Mouse (Mus musculus) CH12F3 (cell line): ENCODE results near the gene Evx1.

Experiments used
- in situ Hi-C: fragments of 300-500 bp; cut with MboI; formaldehyde crosslinking; loops from 2 replicates; pipeline ENCODE4 v1.14.3; 2020; ENCODE audit warnings: low sequenced_read_pairs

The Evx1 gene

DNA sequence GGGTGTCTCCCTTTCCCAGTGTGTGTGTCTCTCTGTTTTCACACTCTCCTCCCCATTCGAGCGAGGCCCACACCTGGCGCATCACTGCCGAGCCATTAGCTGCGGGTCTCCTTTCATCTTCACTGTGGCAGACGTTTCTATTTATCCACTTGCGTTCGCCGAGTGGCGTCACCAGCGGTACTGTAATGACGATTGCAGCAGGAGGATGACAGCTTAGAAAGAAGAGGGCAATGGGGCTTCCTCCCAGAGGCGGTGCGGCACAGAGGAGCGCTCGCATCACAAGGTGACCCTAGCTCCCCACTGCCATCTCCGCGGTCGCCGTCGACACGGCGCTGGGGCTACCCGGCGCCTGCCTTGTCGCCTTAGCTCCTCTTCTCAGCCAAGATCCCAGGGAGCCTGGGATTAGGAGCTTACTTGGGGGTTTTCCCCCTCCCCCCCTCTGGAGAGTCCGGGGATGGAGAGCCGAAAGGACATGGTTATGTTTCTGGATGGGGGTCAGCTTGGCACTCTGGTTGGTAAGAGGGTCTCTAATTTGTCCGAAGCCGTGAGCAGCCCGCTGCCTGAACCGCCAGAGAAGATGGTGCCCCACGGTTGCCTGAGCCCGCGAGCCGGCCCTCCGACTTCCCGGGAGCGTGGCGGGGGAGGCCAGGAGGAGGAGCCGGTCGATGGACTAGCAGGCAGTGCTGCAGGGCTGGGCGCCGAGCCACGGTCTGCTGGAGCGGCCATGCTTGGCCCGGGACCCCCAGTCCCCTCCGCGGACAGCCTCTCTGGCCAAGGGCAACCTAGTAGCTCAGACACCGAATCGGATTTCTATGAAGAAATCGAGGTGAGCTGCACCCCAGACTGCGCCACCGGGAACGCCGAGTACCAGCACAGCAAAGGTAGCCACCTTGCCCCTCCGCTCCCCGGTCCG lies at the start of gene Evx1:
Evx1 (plus strand) TSS at position 108 of the 913 bp plus-strand sequence.
- in situ Hi-C loops, result no loop called here

DNA sequence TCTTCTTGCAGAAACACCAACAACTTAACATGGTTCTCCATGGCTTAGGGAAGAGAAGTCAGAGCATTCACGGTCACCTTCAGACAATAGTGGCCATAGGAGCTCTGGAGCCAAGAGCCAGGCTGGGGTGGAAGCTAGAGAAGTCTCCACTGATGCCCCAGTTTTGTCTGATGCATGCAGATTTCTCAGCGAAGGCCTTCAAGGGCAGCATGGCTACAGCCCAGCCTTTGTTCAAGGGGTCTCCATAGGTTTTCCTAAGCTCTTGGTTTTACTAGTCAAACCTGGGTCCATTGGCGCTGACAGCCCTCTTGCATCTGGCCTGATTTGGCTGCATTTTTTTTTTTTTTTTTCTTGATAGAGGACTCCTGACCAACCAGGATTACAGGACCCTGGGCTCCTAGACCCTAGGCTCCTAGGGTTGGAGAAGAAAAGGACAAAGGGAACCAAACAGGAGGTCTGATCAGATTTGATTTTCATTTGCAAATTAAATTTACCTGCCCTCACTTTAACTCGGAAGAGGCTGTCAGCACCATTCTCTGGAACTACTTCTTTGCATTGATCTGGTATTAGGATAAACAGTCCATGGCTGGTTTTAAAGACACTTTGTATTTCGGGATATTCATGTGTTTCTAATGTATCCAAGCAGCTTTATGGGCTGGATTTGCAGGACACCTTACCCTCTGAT lies 49.0 kb upstream of the Evx1 start:
- in situ Hi-C loops, result loop anchor here (25.0 kb wide), 2 partner anchors 573 to 648 kb away; no protein-coding TSS in a partner anchor

DNA sequence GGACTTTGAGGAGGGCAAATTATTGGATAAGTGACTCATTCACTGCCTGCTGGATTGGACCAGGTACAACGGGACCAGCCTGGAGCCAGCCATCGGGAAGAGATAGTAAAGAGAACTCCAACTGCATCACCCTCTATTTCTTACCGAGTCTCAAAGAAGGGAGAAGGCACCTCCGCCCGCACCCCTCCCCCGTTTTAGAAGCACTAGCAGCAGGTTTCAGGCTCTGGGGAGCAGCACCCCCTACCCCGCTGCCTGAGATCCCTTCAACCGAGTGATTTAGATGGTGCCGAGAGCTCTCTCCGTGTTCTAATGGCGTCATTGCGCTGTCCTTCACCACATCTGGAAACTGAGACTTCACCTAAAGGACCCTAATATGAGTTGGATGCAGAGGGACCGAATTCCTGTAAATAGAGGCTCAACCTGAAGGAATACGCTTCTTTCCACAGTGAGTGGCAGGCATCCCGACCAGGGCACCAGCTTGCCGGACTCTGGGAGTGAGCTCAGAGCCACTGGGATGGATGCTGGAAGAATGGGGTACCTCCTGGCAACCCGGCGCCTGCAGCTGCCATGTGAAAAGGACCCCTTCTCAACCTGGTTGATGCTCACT lies 47.9 kb upstream of the Evx1 start:
- in situ Hi-C loops, result loop anchor here (25.0 kb wide), 2 partner anchors 572 to 647 kb away; no protein-coding TSS in a partner anchor

GRCm38 (mm10) chr6:52265913-52266665 lies 47.2 kb upstream of the Evx1 start:
- in situ Hi-C loops, result loop anchor here (25.0 kb wide), 2 partner anchors 571 to 646 kb away; no protein-coding TSS in a partner anchor

- in situ Hi-C loops, result loop anchor here (25.0 kb wide), 2 partner anchors 571 to 646 kb away; no protein-coding TSS in a partner anchor
These were observed 46.7 kb upstream of the Evx1 start for GRCm38 (mm10) chr6:52266666-52266985.

DNA sequence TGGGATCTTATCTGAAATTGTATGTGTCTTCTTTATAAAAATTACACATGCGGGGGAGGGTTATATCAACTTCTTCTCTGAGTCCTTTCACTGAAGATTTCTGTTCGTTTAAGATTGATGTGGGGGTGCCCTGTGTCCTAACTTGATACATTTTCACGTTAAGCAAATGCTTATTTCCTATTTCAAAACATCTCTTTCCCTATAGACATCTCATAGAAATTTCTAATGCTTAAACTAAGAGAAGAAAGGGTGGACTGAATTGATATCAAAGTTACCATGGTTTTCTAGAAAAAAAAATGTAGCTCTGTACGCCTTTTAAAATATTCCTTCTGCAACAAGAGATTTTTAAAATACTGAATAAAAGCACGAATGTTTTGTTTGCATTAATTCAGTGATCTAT lies 46.1 kb upstream of the Evx1 start:
- in situ Hi-C loops, result loop anchor here (25.0 kb wide), 2 partner anchors 570 to 645 kb away; no protein-coding TSS in a partner anchor

DNA sequence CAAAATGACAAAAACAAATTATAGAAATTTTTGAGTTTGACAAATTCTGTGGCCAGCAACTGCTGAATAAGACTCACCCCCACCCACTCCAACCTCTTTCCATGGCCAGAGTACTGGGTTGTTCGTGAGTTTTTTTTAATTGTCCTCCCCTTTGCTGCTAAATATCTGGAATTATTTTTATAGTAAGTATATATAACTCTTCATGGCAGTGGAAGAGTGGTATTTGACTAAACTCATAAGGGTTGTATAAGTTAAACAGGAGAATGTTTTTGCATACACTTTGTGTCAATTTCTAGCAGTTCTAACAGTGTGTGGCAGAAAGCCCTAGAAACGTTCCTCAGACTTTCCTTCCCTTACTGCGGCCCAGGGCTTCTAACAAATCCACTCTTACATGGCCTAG lies 45.6 kb upstream of the Evx1 start:
- in situ Hi-C loops, result loop anchor here (25.0 kb wide), 2 partner anchors 570 to 645 kb away; no protein-coding TSS in a partner anchor

GRCm38 (mm10) chr6:52268341-52268740 lies 45.0 kb upstream of the Evx1 start:
- in situ Hi-C loops, result loop anchor here (25.0 kb wide), 2 partner anchors 569 to 644 kb away; no protein-coding TSS in a partner anchor

- in situ Hi-C loops, result loop anchor here (25.0 kb wide), 2 partner anchors 569 to 644 kb away; no protein-coding TSS in a partner anchor
These were observed 44.5 kb upstream of the Evx1 start for GRCm38 (mm10) chr6:52268756-52269155.

DNA sequence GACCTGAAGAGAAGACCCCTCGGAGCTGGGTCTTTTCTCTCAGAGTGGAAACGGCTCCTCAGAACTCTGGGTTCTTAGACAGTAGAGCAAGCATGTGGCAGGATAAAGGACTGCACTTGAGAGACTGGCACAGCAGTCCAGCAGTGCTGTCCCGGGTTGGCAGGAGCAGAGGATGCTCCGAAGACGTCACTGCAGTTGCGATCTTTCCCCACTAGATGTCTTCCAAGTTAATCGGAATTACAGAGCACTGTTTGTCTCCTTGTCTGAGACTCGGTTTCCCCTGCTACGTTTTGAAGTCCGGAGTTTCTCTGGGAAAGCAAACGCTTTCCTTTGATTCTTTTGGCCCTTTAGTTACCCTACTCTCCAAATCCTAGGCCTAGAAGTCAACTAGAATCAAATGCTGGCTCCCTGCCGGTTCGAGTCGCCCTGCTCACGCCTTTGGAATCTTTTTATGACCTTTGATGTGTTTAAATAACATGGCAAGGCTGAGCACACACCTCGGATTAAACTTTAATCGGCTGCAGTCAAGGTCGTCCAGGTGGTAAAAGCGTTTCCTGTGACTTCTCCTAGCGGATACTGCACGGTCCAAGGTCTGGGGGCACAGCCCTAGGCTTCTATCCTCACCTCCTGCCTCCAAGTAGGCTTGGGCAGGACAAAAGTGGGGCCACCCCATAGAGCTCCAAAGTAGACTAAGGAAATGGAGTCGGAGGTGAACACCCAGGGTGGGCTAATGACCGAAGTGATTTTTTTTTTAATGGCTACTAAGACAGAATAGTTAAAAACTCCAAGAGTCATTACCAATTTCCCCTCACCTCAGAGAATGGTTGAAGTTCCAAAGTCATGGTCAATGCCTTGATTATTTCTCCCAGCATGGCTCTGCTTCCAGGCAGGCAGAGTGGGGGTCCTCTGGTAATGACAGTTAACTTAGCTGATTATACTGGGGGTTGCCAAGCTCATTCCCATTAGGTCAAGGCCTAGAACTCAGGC lies 42.5 kb upstream of the Evx1 start:
- in situ Hi-C loops, result loop anchor here (25.0 kb wide), 2 partner anchors 567 to 642 kb away; no protein-coding TSS in a partner anchor

GRCm38 (mm10) chr6:52272766-52273655 lies 40.3 kb upstream of the Evx1 start:
- in situ Hi-C loops, result loop anchor here (25.0 kb wide), 2 partner anchors 564 to 639 kb away; no protein-coding TSS in a partner anchor

GRCm38 (mm10) chr6:52273656-52274280 lies 39.5 kb upstream of the Evx1 start:
- in situ Hi-C loops, result loop anchor here (25.0 kb wide), 2 partner anchors 564 to 639 kb away; no protein-coding TSS in a partner anchor

DNA sequence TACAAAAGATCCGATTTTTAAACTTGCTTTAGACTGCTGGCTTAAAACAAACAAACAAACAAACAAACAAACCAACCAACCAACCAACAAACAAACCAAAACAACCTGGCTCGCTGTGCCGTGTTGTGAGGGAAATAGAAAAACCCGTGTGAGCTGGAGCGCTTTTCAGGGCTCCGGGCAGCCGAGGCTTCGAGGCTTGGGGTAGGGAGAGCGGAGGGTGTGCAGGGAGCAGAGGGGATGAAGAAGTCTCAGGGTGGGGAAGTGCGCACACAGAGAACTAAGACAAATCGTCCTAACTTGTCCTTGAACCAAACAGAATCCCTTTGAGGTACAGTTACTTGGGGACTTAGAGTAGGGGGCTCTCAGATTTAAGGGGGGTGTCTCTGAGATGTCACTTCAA lies 38.7 kb upstream of the Evx1 start:
- in situ Hi-C loops, result loop anchor here (25.0 kb wide), 2 partner anchors 563 to 638 kb away; no protein-coding TSS in a partner anchor

GRCm38 (mm10) chr6:52275563-52276280 lies 37.6 kb upstream of the Evx1 start:
- in situ Hi-C loops, result no loop called here

GRCm38 (mm10) chr6:52276382-52276781 lies 36.9 kb upstream of the Evx1 start:
- in situ Hi-C loops, result no loop called here

GRCm38 (mm10) chr6:52276920-52277319 lies 36.4 kb upstream of the Evx1 start:
- in situ Hi-C loops, result no loop called here

DNA sequence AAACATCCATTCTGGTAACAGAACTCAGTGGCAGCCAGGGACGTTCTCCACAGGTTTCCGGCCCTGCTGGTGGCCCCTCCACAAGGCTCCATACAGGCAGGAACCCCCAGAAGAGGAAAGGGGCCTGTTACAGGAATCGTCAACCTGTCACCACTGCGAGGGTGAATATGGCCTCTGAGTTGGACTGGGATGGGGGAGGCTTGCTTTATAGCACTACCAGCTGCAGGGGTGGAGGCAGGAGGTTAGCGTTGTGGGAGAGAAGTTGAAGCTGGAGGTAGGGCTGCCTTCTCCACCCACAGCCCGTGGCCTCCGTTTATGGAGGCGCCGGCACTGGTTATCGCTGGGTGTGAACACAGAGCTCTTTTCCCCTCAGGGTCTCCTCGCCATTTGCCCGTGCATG lies 32.2 kb upstream of the Evx1 start:
- in situ Hi-C loops, result no loop called here
